Mouse (Mus musculus) MEL (cell line): ENCODE data around the gene Tbc1d2b. TPM values are rescaled to one million over a fixed set of nuclear protein-coding genes. Genes with fewer than 3 reads are reported as not detected.

Source experiments
- DNase-seq: peaks from one replicate; pipeline ENCODE4 v3.0.0; 2011; ENCODE audit warnings: low read depth, low spot score
- H3K27ac ChIP-seq: 2 replicates; pipeline ENCODE4 v1.5.1; 2012; ENCODE audit warnings: low read depth, mild to moderate bottlenecking, control low read depth, low read length, moderate library complexity; ENCODE audit not compliant: control insufficient read depth
- H3K27me3 ChIP-seq, 2 experiments: fragments of 150-350 bp in 1 of 2; sonication (generic) in 1 of 2; 2 replicates each; pipeline ENCODE4 v1.6.1; 2012; ENCODE audit warnings: low read length in 2 of 2, mild to moderate bottlenecking in 2 of 2, improper control_type of control experiment in 1 of 2, moderate library complexity in 1 of 2; ENCODE audit not compliant: insufficient read depth in 2 of 2, control insufficient read depth in 1 of 2
- H3K36me3 ChIP-seq, 2 experiments: 2 replicates each; pipeline ENCODE4 v1.6.1; 2012 to 2014; ENCODE audit warnings: low read length in 2 of 2, improper control_type of control experiment in 1 of 2, inconsistent platforms in 1 of 2, mild to moderate bottlenecking in 1 of 2; ENCODE audit not compliant: insufficient read depth in 2 of 2, control insufficient read depth in 1 of 2
- H3K4me1 ChIP-seq, 2 experiments: fragments of 150-350 bp in 1 of 2; sonication (generic) in 1 of 2; 2 replicates each; pipeline ENCODE4 v1.6.1; 2012; ENCODE audit warnings: low read length in 2 of 2, improper control_type of control experiment in 1 of 2, mild to moderate bottlenecking in 1 of 2; ENCODE audit not compliant: insufficient read depth in 2 of 2, control insufficient read depth in 1 of 2
- H3K4me3 ChIP-seq, 2 experiments: fragments of 150-350 bp in 1 of 2; sonication (generic) in 1 of 2; 2 replicates each; pipeline ENCODE4 v1.5.1; 2012; ENCODE audit warnings: low read depth in 2 of 2, low read length in 2 of 2, mild to moderate bottlenecking in 2 of 2, moderate library complexity in 2 of 2, control low read depth in 1 of 2, improper control_type of control experiment in 1 of 2; ENCODE audit not compliant: control insufficient read depth in 1 of 2, insufficient read depth in 1 of 2
- H3K79me2 ChIP-seq: 2 replicates; pipeline ENCODE4 v1.6.1; 2012; ENCODE audit warnings: mild to moderate bottlenecking, low read length, moderate library complexity; ENCODE audit not compliant: control insufficient read depth, poor library complexity, insufficient read depth
- H3K9ac ChIP-seq: 2 replicates; pipeline ENCODE4 v1.6.1; 2012; ENCODE audit warnings: low read depth, mild to moderate bottlenecking, control low read depth, low read length, moderate library complexity; ENCODE audit not compliant: control insufficient read depth, poor library complexity, severe bottlenecking
- H3K9me3 ChIP-seq: fragments of 150-350 bp; sonication (generic); replicated peaks from 2 replicates; pipeline ENCODE4 v1.6.1; 2012; ENCODE audit warnings: mild to moderate bottlenecking, low read length, improper control_type of control experiment, moderate library complexity; ENCODE audit not compliant: insufficient read depth
- CHD1 ChIP-seq: IDR thresholded peaks from 2 replicates; pipeline ENCODE4 v1.6.1; 2012; ENCODE audit warnings: low read depth, mild to moderate bottlenecking, inconsistent platforms, low read length, improper control_type of control experiment
- CHD2 ChIP-seq: IDR thresholded peaks from 2 replicates; pipeline ENCODE4 v1.6.1; 2011; ENCODE audit warnings: low read length, improper control_type of control experiment
- ELF1 ChIP-seq: IDR thresholded peaks from 2 replicates; pipeline ENCODE4 v1.6.1; 2014; ENCODE audit warnings: low read depth, mild to moderate bottlenecking, inconsistent platforms, low read length, improper control_type of control experiment, moderate library complexity
- EP300 ChIP-seq, 2 experiments: IDR thresholded peaks; 2 replicates each; pipeline ENCODE4 v1.6.1; 2011; ENCODE audit warnings: improper control_type of control experiment in 2 of 2, low read length in 2 of 2, low read depth in 1 of 2, mild to moderate bottlenecking in 1 of 2
- GABPA ChIP-seq: IDR thresholded peaks from 2 replicates; pipeline ENCODE4 v1.6.1; 2012; ENCODE audit warnings: low read depth, mild to moderate bottlenecking, inconsistent platforms, low read length, improper control_type of control experiment, moderate library complexity
- GATA1 ChIP-seq: IDR thresholded peaks from 2 replicates; pipeline ENCODE4 v1.6.1; 2011; ENCODE audit warnings: low read depth, low read length, improper control_type of control experiment
- HCFC1 ChIP-seq: IDR thresholded peaks from 2 replicates; pipeline ENCODE4 v1.6.1; 2012; ENCODE audit warnings: low read depth, mild to moderate bottlenecking, inconsistent platforms, low read length, improper control_type of control experiment, moderate library complexity
- JUND ChIP-seq: IDR thresholded peaks from 2 replicates; pipeline ENCODE4 v1.6.1; 2011; ENCODE audit warnings: low read depth, mild to moderate bottlenecking, improper control_type of control experiment, low read length
- MAFK ChIP-seq: IDR thresholded peaks from 2 replicates; pipeline ENCODE4 v1.6.1; 2011; ENCODE audit warnings: low read depth, mild to moderate bottlenecking, low read length, improper control_type of control experiment, borderline replicate concordance
- MEF2A ChIP-seq: IDR thresholded peaks from 2 replicates; pipeline ENCODE4 v1.6.1; 2014; ENCODE audit warnings: low read depth, mild to moderate bottlenecking, inconsistent platforms, low read length, improper control_type of control experiment; ENCODE audit not compliant: poor library complexity, insufficient replicate concordance, severe bottlenecking; ENCODE audit errors: extremely low read depth
- MXI1 ChIP-seq: IDR thresholded peaks from 2 replicates; pipeline ENCODE4 v1.6.1; 2011; ENCODE audit warnings: mild to moderate bottlenecking, low read depth, low read length, improper control_type of control experiment
- MYB ChIP-seq: IDR thresholded peaks from 2 replicates; pipeline ENCODE4 v1.6.1; 2011; ENCODE audit warnings: mild to moderate bottlenecking, low read depth, low read length, improper control_type of control experiment
- MYC ChIP-seq: IDR thresholded peaks from 2 replicates; pipeline ENCODE4 v1.6.1; 2011; ENCODE audit warnings: low read depth, mild to moderate bottlenecking, low read length, improper control_type of control experiment, moderate library complexity
- NELFE ChIP-seq: IDR thresholded peaks from 2 replicates; pipeline ENCODE4 v1.6.1; 2011; ENCODE audit warnings: low read depth, low read length, improper control_type of control experiment
- NRF1 ChIP-seq: IDR thresholded peaks from 2 replicates; pipeline ENCODE4 v1.6.1; 2014; ENCODE audit warnings: low read depth, mild to moderate bottlenecking, inconsistent platforms, low read length, improper control_type of control experiment, moderate library complexity; ENCODE audit not compliant: poor library complexity, insufficient read depth, severe bottlenecking
- POLR2A ChIP-seq, 2 experiments: IDR thresholded peaks; 2 replicates each; pipeline ENCODE4 v1.6.1; 2011 to 2012; ENCODE audit warnings: low read length in 2 of 2, mild to moderate bottlenecking in 2 of 2, control low read depth in 1 of 2, improper control_type of control experiment in 1 of 2, low read depth in 1 of 2, moderate library complexity in 1 of 2; ENCODE audit not compliant: control insufficient read depth in 1 of 2, insufficient read depth in 1 of 2, poor library complexity in 1 of 2
- POLR2AphosphoS2 ChIP-seq: IDR thresholded peaks from 2 replicates; pipeline ENCODE4 v1.6.1; 2011; ENCODE audit warnings: low read length, improper control_type of control experiment
- RAD21 ChIP-seq: IDR thresholded peaks from 2 replicates; pipeline ENCODE4 v1.6.1; 2011; ENCODE audit warnings: mild to moderate bottlenecking, low read depth, low read length, improper control_type of control experiment
- SIN3A ChIP-seq: IDR thresholded peaks from 2 replicates; pipeline ENCODE4 v1.6.1; 2012; ENCODE audit warnings: low read length, improper control_type of control experiment, inconsistent platforms
- TAL1 ChIP-seq: IDR thresholded peaks from 2 replicates; pipeline ENCODE4 v1.6.1; 2012; ENCODE audit warnings: mild to moderate bottlenecking, inconsistent platforms, low read length, moderate library complexity, mixed read lengths
- UBTF ChIP-seq: IDR thresholded peaks from 2 replicates; pipeline ENCODE4 v1.6.1; 2012; ENCODE audit warnings: low read depth, mild to moderate bottlenecking, inconsistent platforms, low read length, improper control_type of control experiment, moderate library complexity, borderline replicate concordance; ENCODE audit not compliant: insufficient read depth
- USF1 ChIP-seq: IDR thresholded peaks from 2 replicates; pipeline ENCODE4 v1.6.1; 2014; ENCODE audit warnings: low read depth, mild to moderate bottlenecking, inconsistent platforms, low read length, improper control_type of control experiment, moderate library complexity
- ZC3H11A ChIP-seq: IDR thresholded peaks from 2 replicates; pipeline ENCODE4 v1.6.1; 2012; ENCODE audit warnings: low read depth, mild to moderate bottlenecking, inconsistent platforms, low read length, improper control_type of control experiment
- ZKSCAN1 ChIP-seq: IDR thresholded peaks from 2 replicates; pipeline ENCODE4 v1.6.1; 2012; ENCODE audit warnings: low read depth, mild to moderate bottlenecking, inconsistent platforms, low read length, improper control_type of control experiment, moderate library complexity
- ZMIZ1 ChIP-seq: IDR thresholded peaks from 2 replicates; pipeline ENCODE4 v1.6.1; 2012; ENCODE audit warnings: low read depth, mild to moderate bottlenecking, inconsistent platforms, low read length, improper control_type of control experiment, moderate library complexity
- ZNF384 ChIP-seq: IDR thresholded peaks from 2 replicates; pipeline ENCODE4 v1.6.1; 2012; ENCODE audit warnings: low read depth, mild to moderate bottlenecking, inconsistent platforms, low read length, improper control_type of control experiment
- polyA plus RNA-seq, 2 experiments: library from polyadenylated mRNA; stranded (reverse) in 1 of 2; unstranded in 1 of 2; fragments of >175 nt in 1 of 2; fragments of >200 nt in 1 of 2; gene quantifications; 2 replicates each; pipeline versions ENCODE4 v1.2.1 to v1.2.4; 2012; ENCODE audit warnings: low replicate concordance in 2 of 2, low read depth in 1 of 2; ENCODE audit not compliant: insufficient read length in 2 of 2, insufficient read depth in 1 of 2, missing spikeins in 1 of 2
- total RNA-seq: library from RNA; depleted of rRNA; stranded (reverse); fragments of 300-350 nt; gene quantifications from 2 replicates; pipeline ENCODE4 v1.2.3, GENCODE M21; 2012

Tbc1d2b gene
- total and polyA plus RNA-seq, 3 experiments = 7.1 to 12.6 TPM; not detected in 1

DNA sequence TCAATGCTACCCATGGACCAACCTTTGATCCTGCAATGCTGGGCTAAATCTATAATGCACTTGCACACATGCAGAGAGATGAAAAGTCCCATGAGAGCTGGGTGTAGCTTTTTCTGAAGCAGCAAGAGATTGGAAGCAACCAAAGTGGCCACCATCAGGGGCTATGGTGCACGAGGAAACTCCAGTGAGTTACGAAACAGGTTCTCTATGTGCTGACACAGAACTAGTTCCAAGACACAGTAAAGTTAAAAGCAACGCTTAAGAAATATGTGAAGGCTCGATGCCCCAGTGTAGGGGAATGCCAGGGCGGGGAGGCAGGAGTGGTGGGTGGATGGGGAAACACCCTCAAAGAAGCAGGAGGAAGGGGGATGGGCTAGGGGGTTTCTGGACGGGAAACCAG, 61.9 kb downstream of the Tbc1d2b start:
- no peak overlapping the region for H3K9ac ChIP-seq
- no peaks in the 10 kb centered on the region for H3K4me1 ChIP-seq
- no peaks in the 10 kb centered on the region for H3K9me3 ChIP-seq
- DNase-seq = no peak
- no peaks in the 10 kb centered on the region for H3K79me2 ChIP-seq
- H3K4me3 ChIP-seq = no peak overlapping the region
- TF ChIP-seq NELFE (no peak), CHD1 (no peak), ZNF384 (no peak), ELF1 (no peak), HCFC1 (no peak), CHD2 (no peak), TAL1 (no peak), JUND (no peak), MYB (no peak), POLR2A (IDR thresholded peaks at IDR 0.05; ENCODE audit: control insufficient read depth in 1 of 2, insufficient read depth in 1 of 2, low read depth in 1 of 2, low read length in 2 of 2, poor library complexity in 1 of 2) (no peak), MEF2A (no peak), ZMIZ1 (no peak), SIN3A (no peak), GATA1 (no peak), MXI1 (no peak), MYC (no peak), NRF1 (no peak), RAD21 (no peak), EP300 (IDR thresholded peaks at IDR 0.05; ENCODE audit: low read depth in 1 of 2, low read length in 2 of 2) (no peak), MAFK (no peak)
- no peak overlapping the region for H3K27ac ChIP-seq
- peaks cover 0 to 5% of the 10 kb centered on the region in 2 experiments; a peak in 2 of 4 replicates for H3K36me3 ChIP-seq
- H3K27me3 ChIP-seq = no peaks in the 10 kb centered on the region

DNA sequence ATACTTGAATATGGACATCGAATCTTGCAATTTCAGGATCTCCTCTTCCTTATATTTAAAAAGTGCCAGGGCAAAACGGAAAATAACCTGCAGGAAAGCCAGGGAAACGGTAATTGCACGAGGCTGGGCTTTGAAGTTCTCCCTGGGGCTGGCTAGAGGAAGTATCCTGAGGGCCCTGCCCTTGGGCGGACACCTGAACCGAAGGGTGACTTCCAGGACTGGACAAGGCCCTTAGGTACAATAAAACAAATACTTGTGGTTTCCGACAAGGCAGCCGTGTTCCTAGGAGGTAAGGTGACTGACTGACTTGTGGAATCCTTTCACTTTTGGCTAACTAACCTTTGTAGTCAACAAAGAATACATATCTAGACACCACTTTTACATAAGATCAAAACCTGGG, 62.8 kb downstream of the Tbc1d2b start:
- no peak for DNase-seq
- no peaks in the 10 kb centered on the region for H3K4me1 ChIP-seq
- H3K36me3 ChIP-seq = peaks cover 0 to 5% of the 10 kb centered on the region in 2 experiments; a peak in 2 of 4 replicates
- TF ChIP-seq UBTF (no peak), NELFE (no peak), MYB (no peak), USF1 (no peak), HCFC1 (no peak), POLR2AphosphoS2 (no peak), NRF1 (no peak), ZC3H11A (no peak), GABPA (no peak), ZKSCAN1 (no peak), CHD1 (no peak), RAD21 (no peak), POLR2A (IDR thresholded peaks at IDR 0.05; ENCODE audit: control insufficient read depth in 1 of 2, insufficient read depth in 1 of 2, low read depth in 1 of 2, low read length in 2 of 2, poor library complexity in 1 of 2) (no peak)
- no peak overlapping the region for H3K27ac ChIP-seq
- H3K27me3 ChIP-seq = no peaks in the 10 kb centered on the region
- H3K9ac ChIP-seq = no peak overlapping the region
- H3K4me3 ChIP-seq = no peak overlapping the region
- H3K9me3 ChIP-seq = no peaks in the 10 kb centered on the region
- H3K79me2 ChIP-seq = no peaks in the 10 kb centered on the region
